Mouse (Mus musculus): Measurements from ENCODE around the gene Rprd2. TPM values are rescaled to one million over a fixed set of nuclear protein-coding genes. Genes with fewer than 3 reads are reported as not detected.
A peak's percentile ranks its signal among the peaks of the same experiment; 100 is the strongest.
"Not testable (repeated sequence)": the region's sequence is repeated elsewhere in the genome, so short reads cannot be mapped to it uniquely, and the experiment has no call there.

The Rprd2 gene
- polyA plus RNA-seq, 1 experiment, result 22.8 TPM

DNA sequence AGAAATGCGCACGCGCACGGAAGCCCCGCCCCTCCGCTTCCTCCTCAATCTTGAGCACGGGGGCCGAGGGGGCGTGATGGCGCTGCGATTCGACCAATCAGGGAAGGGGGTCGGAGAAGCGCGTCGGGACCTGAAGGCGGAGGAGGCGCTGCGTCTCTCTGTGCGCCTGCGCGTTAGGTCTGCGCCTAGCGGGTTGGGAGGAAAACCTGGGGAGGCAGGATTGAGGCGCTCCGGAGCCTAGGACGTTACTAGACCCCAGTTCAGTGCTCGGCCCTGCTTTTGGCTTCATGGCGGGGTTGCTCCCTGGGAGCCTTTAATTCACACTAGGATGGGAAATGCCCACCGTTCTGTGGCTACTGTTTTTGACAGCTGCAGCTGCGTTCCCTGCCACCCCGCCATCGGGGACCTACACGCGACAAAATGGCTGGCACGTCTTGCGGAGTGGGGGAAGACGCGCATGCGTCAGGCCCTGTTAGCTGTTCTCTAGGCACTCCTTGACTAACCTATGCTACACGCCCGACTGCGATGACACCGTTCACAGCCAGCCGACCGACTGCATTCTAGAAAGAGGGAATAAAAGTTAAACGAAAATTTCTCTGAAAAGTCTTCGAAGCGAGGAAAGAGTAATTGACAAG lies 805 bp upstream of the Rprd2 start:
- TF ChIP-seq POLR2A (IDR thresholded peaks at IDR 0.05; ENCODE audit: extremely low read depth, insufficient read depth, low read length) (peak; percentile 90), CTCF (IDR thresholded peaks at IDR 0.05; ENCODE audit: extremely low read depth, insufficient read depth, low read length) (no peak)
- Histone ChIP-seq H3K27ac (ENCODE audit: insufficient read depth, low read length) (peak overlapping the region; percentile 95), H3K4me3 (ENCODE audit: insufficient read depth, low read length) (peak overlapping the region; percentile 93), H3K4me1 (ENCODE audit: control insufficient read depth, insufficient read depth, low read length) (peaks cover 2% of the 10 kb centered on the region; the same call in 1 of the 2 replicates)

DNA sequence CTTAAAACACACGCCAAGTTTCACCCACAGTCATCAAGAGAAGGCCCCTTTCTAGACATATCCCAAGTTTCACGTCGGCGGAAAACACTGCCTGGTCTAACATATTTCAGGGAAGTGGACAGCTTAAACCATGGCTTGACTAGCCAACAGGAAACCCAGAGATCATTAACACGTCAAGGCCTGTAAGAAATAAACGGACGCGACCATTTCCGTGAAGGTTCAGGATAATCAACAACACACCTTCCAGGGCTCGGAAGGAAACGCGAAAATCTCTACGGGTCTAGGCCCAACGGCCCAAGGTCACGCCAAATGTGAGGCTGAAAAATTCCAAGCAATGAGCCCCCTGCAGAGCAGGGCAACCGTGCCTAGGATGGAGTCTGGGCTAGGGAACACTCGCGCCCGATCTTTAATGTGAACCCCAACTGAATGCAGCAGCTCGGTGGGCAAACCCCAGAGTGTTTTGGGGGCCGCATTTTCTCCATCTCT lies 594 bp downstream of the Rprd2 start:
- no peak for TF ChIP-seq POLR2A (IDR thresholded peaks at IDR 0.05; ENCODE audit: extremely low read depth, insufficient read depth, low read length)
- TF ChIP-seq CTCF (IDR thresholded peaks at IDR 0.05; ENCODE audit: extremely low read depth, insufficient read depth, low read length), result no peak
- peaks cover 2% of the 10 kb centered on the region; the same call in 1 of the 2 replicates for H3K4me1 ChIP-seq (ENCODE audit: control insufficient read depth, insufficient read depth, low read length)
- peak overlapping the region; percentile 93 for H3K4me3 ChIP-seq (ENCODE audit: insufficient read depth, low read length)
- peak overlapping the region; percentile 95 for H3K27ac ChIP-seq (ENCODE audit: insufficient read depth, low read length)

DNA sequence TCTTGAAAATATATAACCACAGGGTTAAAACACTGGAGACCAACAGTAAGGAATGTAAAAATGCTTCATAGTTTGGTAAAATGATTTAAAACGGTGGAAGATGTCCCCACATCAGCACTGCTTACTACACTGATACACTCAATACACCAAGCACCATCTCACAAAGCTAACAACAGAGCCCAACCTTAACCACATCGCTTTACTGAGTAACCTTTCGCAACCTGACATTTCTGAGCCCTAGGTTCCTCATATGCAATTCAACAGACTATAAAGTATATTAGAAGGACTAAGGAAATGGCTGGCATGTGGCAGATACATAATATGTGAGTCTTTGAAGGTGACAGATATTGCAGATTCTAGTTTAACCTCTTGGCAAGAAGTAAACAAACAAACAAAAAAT lies 2.0 kb downstream of the Rprd2 start:
- H3K27ac ChIP-seq (ENCODE audit: insufficient read depth, low read length), result no peak overlapping the region
- no peak overlapping the region; the same call in 1 of the 2 replicates for H3K4me3 ChIP-seq (ENCODE audit: insufficient read depth, low read length)

DNA sequence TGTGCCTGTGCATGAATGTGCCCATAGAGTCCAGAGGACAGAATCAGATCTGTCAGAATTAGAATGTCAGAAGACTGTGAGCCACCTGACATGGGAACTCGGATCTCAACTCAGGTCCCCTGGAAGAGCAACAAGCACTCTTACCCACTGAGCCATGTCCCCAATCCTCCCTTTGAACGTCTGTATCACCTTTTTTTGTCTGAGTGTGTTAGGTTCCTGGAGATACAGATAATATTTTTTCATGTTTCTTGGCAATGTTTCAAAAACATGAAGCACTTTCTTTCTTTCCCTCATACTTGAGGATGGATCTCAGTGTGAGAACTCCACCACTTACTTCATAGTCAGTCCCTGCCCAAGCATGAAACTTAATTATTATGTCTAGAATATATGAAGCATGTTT lies 10.3 kb downstream of the Rprd2 start:
- Histone ChIP-seq H3K4me1 (ENCODE audit: control insufficient read depth, insufficient read depth, low read length) (no peaks in the 10 kb centered on the region; the same call in 1 of the 2 replicates), H3K4me3 (ENCODE audit: insufficient read depth, low read length) (no peak overlapping the region), H3K27ac (ENCODE audit: insufficient read depth, low read length) (no peak overlapping the region)
- TF ChIP-seq CTCF (IDR thresholded peaks at IDR 0.05; ENCODE audit: extremely low read depth, insufficient read depth, low read length) (no peak), POLR2A (IDR thresholded peaks at IDR 0.05; ENCODE audit: extremely low read depth, insufficient read depth, low read length) (no peak)

More for the DNA sequence above, 2.0 kb downstream of the Rprd2 start:
- peaks cover 2% of the 10 kb centered on the region; the same call in 1 of the 2 replicates for H3K4me1 ChIP-seq (ENCODE audit: control insufficient read depth, insufficient read depth, low read length)
- TF ChIP-seq POLR2A (IDR thresholded peaks at IDR 0.05; ENCODE audit: extremely low read depth, insufficient read depth, low read length) (no peak), CTCF (IDR thresholded peaks at IDR 0.05; ENCODE audit: extremely low read depth, insufficient read depth, low read length) (no peak)

DNA sequence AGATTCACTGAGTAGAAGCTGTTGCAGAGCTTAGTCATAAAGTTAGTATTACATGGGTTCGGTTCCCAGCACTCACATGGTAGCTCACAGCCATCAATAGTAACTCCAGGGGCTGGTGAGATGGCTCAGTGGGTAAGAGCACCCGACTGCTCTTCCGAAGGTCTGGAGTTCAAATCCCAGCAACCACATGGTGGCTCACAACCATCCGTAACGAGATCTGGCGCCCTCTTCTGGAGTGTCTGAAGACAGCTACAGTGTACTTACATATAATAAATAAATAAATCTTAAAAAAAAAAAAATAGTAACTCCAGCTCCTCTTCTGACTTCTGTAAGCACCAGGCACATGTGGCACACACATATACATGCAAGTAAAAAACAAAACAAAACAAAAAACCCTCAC lies 11.0 kb downstream of the Rprd2 start:
- not testable (repeated sequence) for H3K4me3 ChIP-seq (ENCODE audit: insufficient read depth, low read length); H3K4me1 ChIP-seq (ENCODE audit: control insufficient read depth, insufficient read depth, low read length); H3K27ac ChIP-seq (ENCODE audit: insufficient read depth, low read length)

DNA sequence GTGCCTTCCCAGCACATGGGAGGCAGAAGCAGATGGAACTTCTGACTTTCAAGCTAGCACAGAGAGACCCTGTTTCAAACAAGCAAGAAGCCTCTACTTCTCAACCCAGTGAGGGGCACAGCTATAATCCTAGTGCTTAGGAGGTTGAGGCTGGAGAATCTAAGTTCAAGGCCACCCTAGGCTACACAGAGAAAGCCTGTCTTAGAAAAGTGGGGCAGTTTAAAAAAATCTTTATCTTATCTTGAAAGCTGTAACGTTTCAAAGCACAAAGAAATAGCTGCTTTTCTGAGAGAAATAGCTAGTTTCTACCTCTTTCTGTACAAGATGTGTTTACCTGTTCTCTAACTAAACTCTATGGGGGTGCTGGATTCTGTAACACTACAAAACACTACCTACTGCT lies 12.0 kb downstream of the Rprd2 start:
- Histone ChIP-seq H3K4me1 (ENCODE audit: control insufficient read depth, insufficient read depth, low read length) (no peaks in the 10 kb centered on the region), H3K4me3 (ENCODE audit: insufficient read depth, low read length) (no peak overlapping the region), H3K27ac (ENCODE audit: insufficient read depth, low read length) (no peak overlapping the region)
- TF ChIP-seq POLR2A (IDR thresholded peaks at IDR 0.05; ENCODE audit: extremely low read depth, insufficient read depth, low read length) (no peak), CTCF (IDR thresholded peaks at IDR 0.05; ENCODE audit: extremely low read depth, insufficient read depth, low read length) (no peak)

DNA sequence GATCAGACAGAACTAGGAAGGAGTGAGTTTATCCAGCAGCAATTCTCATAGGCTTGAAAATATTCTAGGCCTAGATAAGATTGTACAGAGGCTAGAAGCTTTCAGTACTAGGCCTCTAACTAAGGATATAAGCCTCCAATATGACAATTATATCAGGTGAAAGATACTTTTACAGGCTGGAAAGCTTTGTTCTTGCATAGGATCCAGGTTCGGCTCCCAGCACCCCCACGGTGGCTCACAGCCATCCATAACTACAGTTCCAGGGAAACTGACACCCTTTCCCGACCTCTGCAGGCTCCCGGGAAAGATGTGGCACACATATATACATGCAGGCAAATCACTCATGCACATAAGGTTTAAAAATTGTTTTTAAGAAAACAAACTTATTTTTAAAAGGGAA lies 14.8 kb downstream of the Rprd2 start:
- Histone ChIP-seq H3K4me1 (ENCODE audit: control insufficient read depth, insufficient read depth, low read length) (no peaks in the 10 kb centered on the region), H3K4me3 (ENCODE audit: insufficient read depth, low read length) (no peak overlapping the region), H3K27ac (ENCODE audit: insufficient read depth, low read length) (no peak overlapping the region)
- TF ChIP-seq CTCF (IDR thresholded peaks at IDR 0.05; ENCODE audit: extremely low read depth, insufficient read depth, low read length), result no peak
- no peak for TF ChIP-seq POLR2A (IDR thresholded peaks at IDR 0.05; ENCODE audit: extremely low read depth, insufficient read depth, low read length)

DNA sequence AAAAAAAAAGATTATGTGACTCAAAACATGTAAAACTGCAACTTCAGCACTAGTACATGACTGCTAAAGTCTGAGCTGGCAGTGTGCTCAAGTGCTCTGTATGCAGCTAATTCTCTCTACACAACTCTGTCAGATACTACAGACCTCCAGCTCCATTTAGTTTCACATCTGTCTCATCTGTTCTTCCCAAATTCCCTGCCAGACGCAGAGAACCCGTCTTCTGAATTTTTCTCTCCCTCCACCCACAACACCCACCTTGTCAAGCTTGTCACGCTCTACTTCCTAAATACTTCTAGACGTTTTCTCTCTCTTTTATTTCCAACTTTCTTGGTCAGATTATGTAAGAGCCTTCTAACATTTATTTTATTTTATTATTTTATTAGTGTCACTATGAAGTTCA lies 19.9 kb downstream of the Rprd2 start:
- TF ChIP-seq POLR2A (IDR thresholded peaks at IDR 0.05; ENCODE audit: extremely low read depth, insufficient read depth, low read length) (no peak), CTCF (IDR thresholded peaks at IDR 0.05; ENCODE audit: extremely low read depth, insufficient read depth, low read length) (no peak)
- Histone ChIP-seq H3K4me1 (ENCODE audit: control insufficient read depth, insufficient read depth, low read length) (no peaks in the 10 kb centered on the region), H3K27ac (ENCODE audit: insufficient read depth, low read length) (no peak overlapping the region), H3K4me3 (ENCODE audit: insufficient read depth, low read length) (no peak overlapping the region)

DNA sequence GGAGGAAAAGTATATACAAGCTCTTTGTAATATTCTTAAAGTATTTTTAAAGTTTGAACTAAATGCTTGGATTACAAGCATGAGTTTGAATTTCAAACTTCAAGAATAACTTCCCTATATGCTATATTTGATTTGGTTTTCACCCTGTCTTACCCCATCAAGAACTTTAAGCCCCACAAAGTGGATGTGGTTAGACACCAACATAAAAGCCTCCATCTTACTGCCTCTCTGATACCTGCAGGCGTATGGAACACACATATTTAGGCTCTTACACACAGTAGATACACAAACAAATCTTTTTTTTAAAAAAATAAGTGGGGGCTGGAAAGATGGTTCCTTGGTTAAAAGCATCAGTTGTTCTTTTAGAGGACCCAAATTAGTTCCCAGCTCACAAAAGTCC lies 24.4 kb downstream of the Rprd2 start:
- Histone ChIP-seq H3K4me1 (ENCODE audit: control insufficient read depth, insufficient read depth, low read length) (no peaks in the 10 kb centered on the region), H3K4me3 (ENCODE audit: insufficient read depth, low read length) (no peak overlapping the region), H3K27ac (ENCODE audit: insufficient read depth, low read length) (no peak overlapping the region)
- TF ChIP-seq POLR2A (IDR thresholded peaks at IDR 0.05; ENCODE audit: extremely low read depth, insufficient read depth, low read length) (no peak), CTCF (IDR thresholded peaks at IDR 0.05; ENCODE audit: extremely low read depth, insufficient read depth, low read length) (no peak)

DNA sequence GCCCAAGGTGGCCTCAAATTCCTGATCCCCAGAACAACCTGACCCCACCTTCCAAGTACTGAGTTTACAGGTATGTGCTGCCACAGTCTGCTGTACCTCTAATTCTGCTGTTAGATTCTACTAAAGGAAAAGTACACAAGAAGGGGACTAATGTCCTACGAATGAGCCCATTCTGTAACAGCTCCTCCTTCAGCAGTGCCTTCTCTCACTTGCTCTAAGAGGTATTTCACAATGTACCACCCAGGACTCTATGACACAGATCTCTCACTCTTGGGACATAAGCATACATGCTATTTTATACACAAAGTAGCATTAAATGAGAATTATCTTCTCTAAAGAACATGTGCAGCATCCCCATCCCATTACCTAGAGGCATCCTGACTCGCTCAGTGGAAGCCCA lies 25.0 kb downstream of the Rprd2 start:
- no peak for TF ChIP-seq CTCF (IDR thresholded peaks at IDR 0.05; ENCODE audit: extremely low read depth, insufficient read depth, low read length)
- no peak for TF ChIP-seq POLR2A (IDR thresholded peaks at IDR 0.05; ENCODE audit: extremely low read depth, insufficient read depth, low read length)
- Histone ChIP-seq H3K4me3 (ENCODE audit: insufficient read depth, low read length) (no peak overlapping the region), H3K4me1 (ENCODE audit: control insufficient read depth, insufficient read depth, low read length) (no peaks in the 10 kb centered on the region), H3K27ac (ENCODE audit: insufficient read depth, low read length) (no peak overlapping the region)
